Mouse (Mus musculus) heart, postnatal 0 days (tissue): ENCODE measurements at regions not wholly inside any gene's neighbourhood (a gene's known extent, or its start where the extent isn't known, plus 50 kb on each side); places are given as distances from the start of the nearest gene placed in this dataset.

ENCODE experiments used
- ATAC-seq: fragments of 200-750 bp; cut with Nextera tagmentation; 2 replicates; pipeline ENCODE4 v1.8.0; 2017; ENCODE audit warnings: low read depth, moderate number of reproducible peaks, moderate library complexity; ENCODE audit not compliant: insufficient read depth
- DNase-seq: peaks from one replicate; pipeline ENCODE4 v3.0.0-alpha.2; 2016; ENCODE audit warnings: low spot score
- H3K27ac ChIP-seq: fragments of 300-500 bp; sonication (generic); 2 replicates; pipeline ENCODE4 v1.5.1; 2014; ENCODE audit warnings: low read depth, mild to moderate bottlenecking
- H3K27me3 ChIP-seq: fragments of 300-500 bp; sonication (generic); 2 replicates; pipeline ENCODE4 v1.6.1; 2014; ENCODE audit warnings: low read length, mixed read lengths; ENCODE audit not compliant: control insufficient read depth, insufficient read depth
- H3K36me3 ChIP-seq: fragments of 300-500 bp; sonication (generic); replicated peaks from 2 replicates; pipeline ENCODE4 v1.6.1; 2014; ENCODE audit warnings: low read length, mixed read lengths; ENCODE audit not compliant: control insufficient read depth, insufficient read depth
- H3K4me1 ChIP-seq: fragments of 300-500 bp; sonication (generic); 2 replicates; pipeline ENCODE4 v1.6.1; 2014; ENCODE audit warnings: antibody characterized with exemption; ENCODE audit not compliant: control insufficient read depth, insufficient read depth
- H3K4me2 ChIP-seq: fragments of 300-500 bp; sonication (generic); 2 replicates; pipeline ENCODE4 v1.6.1; 2014; ENCODE audit warnings: low read depth, mild to moderate bottlenecking, low read length, moderate library complexity
- H3K4me3 ChIP-seq: fragments of 300-500 bp; sonication (generic); 2 replicates; pipeline ENCODE4 v1.5.1; 2014; ENCODE audit warnings: low read depth, low read length
- H3K9ac ChIP-seq: fragments of 300-500 bp; sonication (generic); replicated peaks from 2 replicates; pipeline ENCODE4 v1.6.1; 2014; ENCODE audit warnings: low read depth, low read length, mixed read lengths
- H3K9me3 ChIP-seq: fragments of 300-500 bp; sonication (generic); replicated peaks from 2 replicates; pipeline ENCODE4 v1.6.1; 2016; ENCODE audit warnings: low read length; ENCODE audit not compliant: control insufficient read depth
- CTCF ChIP-seq: IDR thresholded peaks from 2 replicates; pipeline ENCODE4 v1.5.1; 2016; ENCODE audit warnings: antibody characterized with exemption, control low read depth, low read depth
- EP300 ChIP-seq: IDR thresholded peaks from 2 replicates; pipeline ENCODE4 v1.6.1; 2016; ENCODE audit warnings: antibody characterized with exemption, low read depth
- WGBS: fragments of 180-500 bp; shearing (Covaris S2); extraction: QIAGEN DNeasy Blood & Tissue Kit; methylation state at CpG from one replicate; pipeline ENCODE4 v1.1.7; 2014; 5-methylcytosine and 5-hydroxymethylcytosine counted together

DNA sequence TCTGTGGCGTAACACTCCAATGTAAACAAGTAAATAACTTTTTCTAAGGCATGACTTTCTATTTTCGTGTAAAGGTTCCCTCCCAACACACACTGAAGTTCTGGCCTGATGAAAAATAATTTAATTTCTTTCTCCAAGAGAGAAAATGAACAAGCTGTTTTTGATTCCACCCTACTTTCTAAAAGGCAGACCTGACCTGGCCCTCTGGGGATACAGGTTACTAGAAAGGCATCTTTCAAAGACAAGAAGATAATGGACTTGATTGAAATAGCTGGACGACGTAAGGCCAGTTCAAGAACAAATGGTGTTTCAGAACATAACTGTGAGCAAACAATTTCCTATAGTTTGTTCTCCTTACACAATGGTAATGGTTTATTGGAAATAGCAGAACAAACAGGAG, 273.5 kb downstream of the Ptprc start:
- TF ChIP-seq EP300 (no peak), CTCF (no peak)
- Histone ChIP-seq H3K36me3 (no peaks in the 10 kb centered on the region; the same call in 1 of the 2 replicates), H3K4me2 (peak overlapping the region; percentile 37), H3K9ac (no peak overlapping the region; the same call in 1 of the 2 replicates), H3K4me3 (peak overlapping the region; percentile 71; the same call in 1 of the 2 replicates), H3K4me1 (peaks cover 18% of the 10 kb centered on the region), H3K27me3 (no peaks in the 10 kb centered on the region), H3K27ac (peak overlapping the region; percentile 60; the same call in 1 of the 2 replicates), H3K9me3 (no peaks in the 10 kb centered on the region)
- ATAC-seq, result no peak
- DNase-seq, result no peak
- 58% methylated on average over 4 of the region's 4 CpGs for WGBS

DNA sequence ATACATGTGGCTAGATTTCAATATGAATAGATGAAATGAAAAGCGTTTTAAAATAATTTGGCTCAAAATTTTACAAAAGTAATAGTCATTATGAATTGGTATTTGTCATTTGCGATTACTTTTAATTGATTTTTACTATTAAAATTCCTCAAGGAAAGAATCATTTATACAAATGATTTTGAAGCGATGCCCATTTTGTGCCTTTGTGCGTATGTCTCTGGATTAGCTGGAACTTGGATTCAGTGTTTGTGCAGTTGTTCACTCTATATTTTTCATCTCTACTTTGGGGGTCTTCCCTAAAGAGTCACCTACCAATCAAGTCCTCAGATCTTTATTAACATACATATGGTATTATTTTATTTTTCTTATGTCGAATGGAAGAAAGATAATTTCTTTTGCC, 274.3 kb downstream of the Ptprc start:
- no peaks in the 10 kb centered on the region for H3K27me3 ChIP-seq
- H3K27ac ChIP-seq, result peak overlapping the region; percentile 98; the same call in 1 of the 2 replicates
- H3K36me3 ChIP-seq, result no peaks in the 10 kb centered on the region; the same call in 1 of the 2 replicates
- 50% methylated on average over 5 of the region's 5 CpGs for WGBS
- peak overlapping the region; percentile 83 for H3K4me2 ChIP-seq
- DNase-seq (no peak), ATAC-seq (no peak)
- H3K4me3 ChIP-seq, result peak overlapping the region; percentile 71
- H3K9me3 ChIP-seq, result no peaks in the 10 kb centered on the region
- TF ChIP-seq EP300 (no peak), CTCF (no peak)
- peaks cover 18% of the 10 kb centered on the region for H3K4me1 ChIP-seq
- H3K9ac ChIP-seq, result peak overlapping the region; percentile 76; the same call in 1 of the 2 replicates

DNA sequence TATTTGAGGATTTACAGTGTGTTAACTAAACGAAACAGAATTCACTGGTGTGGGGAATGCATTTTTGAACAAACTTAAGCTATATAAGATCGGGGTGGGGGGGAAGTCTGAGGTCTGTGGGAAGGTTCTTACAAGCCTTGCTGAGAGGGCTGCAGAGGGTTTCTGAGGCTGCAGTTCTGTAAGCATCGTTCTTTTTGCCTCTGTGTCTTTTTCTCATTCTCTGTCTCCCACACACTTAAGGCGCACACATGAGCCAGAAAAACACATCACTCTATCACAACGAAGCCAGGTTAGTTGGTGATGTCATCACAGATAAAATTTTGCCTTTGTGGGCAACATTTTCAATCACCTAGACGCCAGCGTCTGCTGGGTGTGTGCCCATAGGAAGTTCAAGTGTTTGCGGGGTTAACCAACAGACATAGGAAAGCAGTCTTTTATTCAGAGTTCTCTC, 274.9 kb downstream of the Ptprc start:
- Histone ChIP-seq H3K27ac (peak overlapping the region; percentile 98), H3K36me3 (no peaks in the 10 kb centered on the region; the same call in 1 of the 2 replicates), H3K9ac (peak overlapping the region; percentile 76), H3K9me3 (no peaks in the 10 kb centered on the region), H3K4me3 (peak overlapping the region; percentile 71), H3K27me3 (no peaks in the 10 kb centered on the region), H3K4me1 (peaks cover 14% of the 10 kb centered on the region), H3K4me2 (peak overlapping the region; percentile 83)
- TF ChIP-seq EP300 (no peak), CTCF (no peak)
- no peak for ATAC-seq
- WGBS, result 3% methylated on average over 8 of the region's 8 CpGs
- DNase-seq, result peak; percentile 34

DNA sequence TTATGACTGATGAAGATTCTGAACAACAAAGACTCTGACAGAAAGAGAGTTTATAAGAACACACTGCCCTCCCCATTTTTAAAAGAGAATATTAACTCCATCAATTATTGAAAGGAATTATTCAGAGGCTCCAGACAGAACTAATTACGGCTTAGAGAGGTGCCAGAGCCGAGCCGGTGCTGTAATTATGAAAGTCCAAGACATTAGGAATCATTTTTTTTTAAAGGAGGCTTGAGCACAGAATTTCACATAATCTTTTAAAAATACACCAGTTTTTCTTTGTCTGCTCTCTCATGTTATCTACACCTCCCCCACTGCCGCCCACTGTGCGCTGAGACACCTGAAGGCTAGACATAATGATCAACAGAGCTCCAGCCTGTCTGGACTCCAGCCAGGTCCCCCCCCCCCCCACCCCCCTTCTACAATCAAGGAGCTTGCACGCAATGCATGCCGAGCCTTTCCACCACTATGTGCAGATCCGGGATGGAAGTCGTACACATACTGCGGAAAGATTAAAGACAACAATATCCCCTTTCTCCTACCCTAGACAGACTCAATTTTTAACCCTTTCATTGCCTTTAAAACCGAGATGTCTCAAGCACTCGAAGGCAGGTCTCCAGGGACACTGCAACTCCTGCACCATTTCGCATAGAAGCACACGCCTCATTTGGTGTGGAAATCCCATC, 275.4 kb downstream of the Ptprc start:
- H3K9me3 ChIP-seq, result no peaks in the 10 kb centered on the region
- no peaks in the 10 kb centered on the region; the same call in 1 of the 2 replicates for H3K36me3 ChIP-seq
- WGBS, result under 1% methylated on average over 14 of the region's 14 CpGs
- ATAC-seq (peak; percentile 56), DNase-seq (peak; percentile 81)
- H3K27ac ChIP-seq, result peak overlapping the region; percentile 98
- peak overlapping the region; percentile 76 for H3K9ac ChIP-seq
- peaks cover 12% of the 10 kb centered on the region for H3K4me1 ChIP-seq
- TF ChIP-seq EP300, result 0 out of 2 replicates have a peak, but pooled peaks have one; percentile 10
- TF ChIP-seq CTCF, result no peak
- no peaks in the 10 kb centered on the region for H3K27me3 ChIP-seq
- peak overlapping the region; percentile 71 for H3K4me3 ChIP-seq
- peak overlapping the region; percentile 83 for H3K4me2 ChIP-seq

DNA sequence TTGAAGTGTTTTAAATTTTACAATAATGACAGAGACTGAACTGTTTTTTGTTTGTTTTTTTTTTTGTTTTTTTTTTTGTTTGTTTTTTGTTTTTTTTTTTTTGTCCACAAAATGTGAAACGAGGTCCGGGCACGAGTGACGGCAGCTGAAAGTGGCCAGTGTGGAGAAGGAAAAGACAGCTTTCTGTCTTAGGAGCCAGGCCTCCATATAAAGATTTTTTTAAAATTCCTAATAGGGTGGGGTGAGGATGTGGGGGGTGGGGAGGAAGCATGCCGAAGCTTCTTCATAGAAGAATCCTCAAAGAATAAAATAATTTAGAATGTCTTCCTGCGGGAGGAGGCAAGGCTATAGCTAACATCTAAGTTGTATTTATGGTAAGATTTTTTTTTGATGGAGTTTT, 276.2 kb downstream of the Ptprc start:
- Histone ChIP-seq H3K27me3 (no peaks in the 10 kb centered on the region), H3K4me2 (peak overlapping the region; percentile 83), H3K9ac (peak overlapping the region; percentile 76), H3K27ac (peak overlapping the region; percentile 98), H3K4me3 (peak overlapping the region; percentile 71), H3K4me1 (peaks cover 12% of the 10 kb centered on the region), H3K9me3 (no peaks in the 10 kb centered on the region), H3K36me3 (no peaks in the 10 kb centered on the region; the same call in 1 of the 2 replicates)
- ATAC-seq, result no peak
- peak; percentile 28 for DNase-seq
- no peak for TF ChIP-seq EP300
- TF ChIP-seq CTCF, result no peak
- under 1% methylated on average over 6 of the region's 6 CpGs for WGBS
